Mouse (Mus musculus) hindbrain, embryonic 12.5 days (tissue): ENCODE data around the gene Ccnd1. TPM values are rescaled to one million over a fixed set of nuclear protein-coding genes. Genes with fewer than 3 reads are reported as not detected.

Experiments
- ATAC-seq: fragments of 200-750 bp; cut with Nextera tagmentation; 2 replicates; pipeline ENCODE4 v1.8.0; 2017; ENCODE audit warnings: moderate TSS enrichment; ENCODE audit not compliant: low FRiP score
- H3K27ac ChIP-seq: fragments of 300-500 bp; sonication (generic); 2 replicates; pipeline ENCODE4 v1.5.1; 2016; ENCODE audit warnings: mild to moderate bottlenecking
- H3K27me3 ChIP-seq: fragments of 300-500 bp; sonication (generic); 2 replicates; pipeline ENCODE4 v1.6.1; 2016; ENCODE audit warnings: mild to moderate bottlenecking
- H3K36me3 ChIP-seq: fragments of 300-500 bp; sonication (generic); 2 replicates; pipeline ENCODE4 v1.6.1; 2016; ENCODE audit warnings: mild to moderate bottlenecking
- H3K4me1 ChIP-seq: fragments of 300-500 bp; sonication (generic); 2 replicates; pipeline ENCODE4 v1.6.1; 2016
- H3K4me2 ChIP-seq: fragments of 300-500 bp; sonication (generic); replicated peaks from 2 replicates; pipeline ENCODE4 v1.6.1; 2016; ENCODE audit warnings: mild to moderate bottlenecking
- H3K4me3 ChIP-seq: fragments of 300-500 bp; sonication (generic); 2 replicates; pipeline ENCODE4 v1.5.1; 2016; ENCODE audit warnings: mild to moderate bottlenecking
- H3K9ac ChIP-seq: fragments of 300-500 bp; sonication (generic); 2 replicates; pipeline ENCODE4 v1.6.1; 2016; ENCODE audit warnings: mild to moderate bottlenecking, moderate library complexity
- H3K9me3 ChIP-seq: fragments of 300-500 bp; sonication (generic); replicated peaks from 2 replicates; pipeline ENCODE4 v1.6.1; 2016; ENCODE audit warnings: mild to moderate bottlenecking
- WGBS: fragments of 180-500 bp; shearing (Covaris S2); methylation state at CpG from one replicate; pipeline ENCODE4 v1.1.7; 2016; 5-methylcytosine and 5-hydroxymethylcytosine counted together
- polyA plus RNA-seq: library from polyadenylated mRNA; unstranded; fragments of >200 nt; fragmentation: Nextera tagmentation; extraction: Ambion mirVana; gene quantifications from 2 replicates; pipeline ENCODE4 v1.2.1, GENCODE M21; 2016

The Ccnd1 gene
- polyA plus RNA-seq, 1 experiment from 2014 or later, result 128 TPM

GRCm38 (mm10) chr7:144963911-144964310 is 24.2 kb upstream of the Ccnd1 start:
- Histone ChIP-seq H3K4me2 (no peak overlapping the region), H3K4me3 (no peak overlapping the region), H3K4me1 (no peaks in the 10 kb centered on the region), H3K36me3 (no peaks in the 10 kb centered on the region), H3K27me3 (no peaks in the 10 kb centered on the region), H3K9me3 (no peaks in the 10 kb centered on the region), H3K9ac (no peak overlapping the region), H3K27ac (no peak overlapping the region)
- ATAC-seq, result no peak
- 98% methylated on average over 1 of the region's 1 CpGs for WGBS

GRCm38 (mm10) chr7:144958509-144959395 is 19.0 kb upstream of the Ccnd1 start:
- ATAC-seq, result no peak
- H3K36me3 ChIP-seq, result no peaks in the 10 kb centered on the region
- H3K4me2 ChIP-seq, result no peak overlapping the region
- no peak overlapping the region for H3K27ac ChIP-seq
- no peaks in the 10 kb centered on the region for H3K27me3 ChIP-seq
- no peak overlapping the region for H3K9ac ChIP-seq
- H3K4me3 ChIP-seq, result no peak overlapping the region
- 56% methylated on average over 12 of the region's 12 CpGs for WGBS
- no peaks in the 10 kb centered on the region for H3K4me1 ChIP-seq
- H3K9me3 ChIP-seq, result no peaks in the 10 kb centered on the region

DNA sequence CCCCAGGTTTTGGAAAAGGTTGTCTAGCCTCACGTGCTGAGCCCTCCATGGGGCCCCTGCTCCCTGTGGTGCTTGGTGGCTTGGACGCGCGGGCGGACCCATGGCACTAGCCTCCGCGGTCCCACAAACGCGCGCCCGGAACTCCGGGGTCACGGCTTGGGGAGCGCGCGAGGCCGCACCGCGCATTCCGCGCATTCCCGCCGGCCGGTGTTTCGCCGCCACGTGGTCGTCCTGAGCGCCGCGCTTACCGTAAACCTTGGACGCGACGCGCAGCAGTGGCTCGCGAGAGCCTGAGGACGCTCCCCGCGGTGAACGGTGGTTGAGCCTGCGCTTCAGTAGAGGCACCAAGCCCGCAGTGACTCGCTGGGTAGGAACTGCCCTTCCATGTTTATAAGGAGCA is 3.5 kb upstream of the Ccnd1 start:
- peak overlapping the region; percentile 38 for H3K4me3 ChIP-seq
- H3K9me3 ChIP-seq, result no peaks in the 10 kb centered on the region
- peak; percentile 24 for ATAC-seq
- peaks cover 46% of the 10 kb centered on the region for H3K4me1 ChIP-seq
- no peaks in the 10 kb centered on the region for H3K36me3 ChIP-seq
- H3K9ac ChIP-seq, result peak overlapping the region; percentile 36; the same call in 1 of the 2 replicates
- H3K27me3 ChIP-seq, result peaks cover 45% of the 10 kb centered on the region
- peak overlapping the region; percentile 87 for H3K4me2 ChIP-seq
- H3K27ac ChIP-seq, result no peak overlapping the region
- WGBS, result 0% methylated on average over 45 of the region's 45 CpGs

DNA sequence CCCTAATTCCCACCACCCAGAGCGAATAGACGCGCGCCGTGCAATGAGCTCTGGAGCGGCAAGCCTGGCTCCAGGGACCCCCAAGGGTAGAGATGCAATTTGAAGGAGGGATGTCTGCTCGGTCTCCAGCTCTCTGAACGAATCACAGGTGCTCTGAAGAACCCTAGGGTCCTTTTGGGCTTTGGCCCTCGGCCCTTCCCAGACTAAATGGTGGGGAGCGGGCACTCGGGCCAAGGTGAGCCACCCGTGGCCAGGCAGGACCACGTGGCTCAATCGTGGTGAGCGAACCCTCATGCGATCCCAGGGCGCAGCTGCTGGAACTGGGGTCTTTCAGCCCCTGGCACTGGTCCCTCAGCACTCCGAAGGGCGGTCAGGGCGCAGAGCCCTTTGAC is 3.0 kb upstream of the Ccnd1 start:
- ATAC-seq, result no peak
- 0% methylated on average over 20 of the region's 20 CpGs for WGBS
- H3K4me1 ChIP-seq, result peaks cover 46% of the 10 kb centered on the region
- peak overlapping the region; percentile 38 for H3K4me3 ChIP-seq
- no peaks in the 10 kb centered on the region for H3K36me3 ChIP-seq
- H3K9ac ChIP-seq, result peak overlapping the region; percentile 49; the same call in 1 of the 2 replicates
- peak overlapping the region; percentile 87 for H3K4me2 ChIP-seq
- no peaks in the 10 kb centered on the region for H3K9me3 ChIP-seq
- peaks cover 45% of the 10 kb centered on the region for H3K27me3 ChIP-seq
- H3K27ac ChIP-seq, result 0 out of 2 replicates have a peak overlapping the region, but pooled peaks have one; percentile 58

DNA sequence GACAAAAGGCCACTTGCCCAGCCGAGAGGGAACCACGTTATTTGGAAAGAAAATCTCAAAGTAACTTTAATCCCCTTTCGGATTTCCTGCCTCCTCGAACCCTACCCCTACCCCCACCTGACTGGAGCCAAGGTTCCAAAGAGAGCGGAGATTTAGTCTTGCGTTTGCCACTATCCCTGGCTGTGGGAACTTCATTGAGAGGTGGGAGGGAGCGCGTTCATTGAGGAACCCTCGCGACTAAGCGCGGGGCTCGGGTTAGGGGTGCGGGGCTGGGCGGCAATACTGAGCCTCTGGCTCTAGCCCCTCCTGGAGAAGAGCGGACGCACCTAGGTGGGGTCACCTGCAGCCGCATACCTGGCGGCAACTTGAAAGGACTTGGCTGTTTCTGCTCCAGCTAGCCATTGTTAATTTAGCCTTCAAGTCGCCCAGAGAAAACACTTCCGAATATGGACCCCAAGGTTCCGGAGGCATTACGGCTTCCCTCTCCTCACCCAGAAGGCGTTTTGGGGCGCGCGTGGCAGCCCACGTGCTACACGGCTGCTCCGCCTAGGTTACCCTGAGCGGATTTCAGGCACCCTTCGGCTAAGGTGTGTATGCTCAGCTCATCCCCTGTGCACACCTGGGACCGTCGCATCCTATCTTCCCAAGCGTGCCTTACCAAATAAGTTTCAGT is 2.5 kb upstream of the Ccnd1 start:
- Histone ChIP-seq H3K4me2 (peak overlapping the region; percentile 87), H3K9ac (peak overlapping the region; percentile 49; the same call in 1 of the 2 replicates), H3K4me3 (peak overlapping the region; percentile 38), H3K27ac (peak overlapping the region; percentile 58; the same call in 1 of the 2 replicates), H3K27me3 (peaks cover 45% of the 10 kb centered on the region), H3K4me1 (peaks cover 48% of the 10 kb centered on the region), H3K36me3 (no peaks in the 10 kb centered on the region), H3K9me3 (no peaks in the 10 kb centered on the region)
- 1% methylated on average over 35 of the region's 35 CpGs for WGBS
- no peak for ATAC-seq

- peak overlapping the region; percentile 87 for H3K4me2 ChIP-seq
- peaks cover 55% of the 10 kb centered on the region for H3K4me1 ChIP-seq
- WGBS, result under 1% methylated on average over 39 of the region's 39 CpGs
- H3K9me3 ChIP-seq, result no peaks in the 10 kb centered on the region
- peak overlapping the region; percentile 38 for H3K4me3 ChIP-seq
- ATAC-seq, result peak; percentile 52
- peak overlapping the region; percentile 55 for H3K9ac ChIP-seq
- H3K27ac ChIP-seq, result peak overlapping the region; percentile 79
- 0 out of 2 replicates have a peak, but pooled peaks cover 5% of the 10 kb centered on the region for H3K36me3 ChIP-seq
- H3K27me3 ChIP-seq, result peaks cover 45% of the 10 kb centered on the region
Observed at GRCm38 (mm10) chr7:144941242-144941831, 1.6 kb upstream of the Ccnd1 start.

GRCm38 (mm10) chr7:144940585-144940984 is 860 bp upstream of the Ccnd1 start:
- Histone ChIP-seq H3K9me3 (no peaks in the 10 kb centered on the region), H3K4me1 (peaks cover 62% of the 10 kb centered on the region), H3K27ac (peak overlapping the region; percentile 67; the same call in 1 of the 2 replicates), H3K9ac (no peak overlapping the region; the same call in 1 of the 2 replicates), H3K4me2 (peak overlapping the region; percentile 87), H3K27me3 (peaks cover 45% of the 10 kb centered on the region), H3K36me3 (0 out of 2 replicates have a peak, but pooled peaks cover 11% of the 10 kb centered on the region), H3K4me3 (peak overlapping the region; percentile 56)
- 1% methylated on average over 11 of the region's 11 CpGs for WGBS
- no peak for ATAC-seq

DNA sequence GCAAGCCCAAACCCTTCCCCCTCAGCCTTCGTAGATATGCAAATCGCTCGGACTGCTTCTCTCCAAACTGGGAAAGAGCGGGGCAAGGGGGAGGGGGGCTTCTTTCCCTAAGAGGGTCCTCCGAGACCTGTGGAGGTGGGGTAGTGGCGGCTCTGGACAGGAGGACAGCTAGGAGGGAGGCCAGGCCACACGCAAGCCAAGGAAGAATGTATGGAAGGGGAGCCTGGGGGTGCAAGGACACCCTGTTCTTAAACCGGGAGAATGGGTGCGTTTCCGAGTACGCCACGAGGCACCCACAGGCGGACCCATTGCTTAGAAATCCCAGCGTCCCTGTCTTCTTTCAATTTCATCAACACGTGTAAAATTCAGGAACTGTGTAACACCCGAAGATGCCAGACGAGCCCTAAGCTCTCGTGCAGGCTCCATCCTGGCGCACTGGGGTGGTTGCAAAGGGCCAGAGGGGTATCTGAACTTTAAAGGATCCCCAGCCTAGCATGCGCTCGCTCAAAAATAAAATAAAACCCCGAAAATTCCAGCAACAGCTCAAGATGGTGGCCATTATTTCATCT is 362 bp upstream of the Ccnd1 start:
- H3K4me2 ChIP-seq, result peak overlapping the region; percentile 87
- H3K27me3 ChIP-seq, result peaks cover 44% of the 10 kb centered on the region
- no peaks in the 10 kb centered on the region for H3K9me3 ChIP-seq
- no peak overlapping the region for H3K9ac ChIP-seq
- H3K4me3 ChIP-seq, result peak overlapping the region; percentile 56
- 0% methylated on average over 22 of the region's 22 CpGs for WGBS
- peak; percentile 26; the same call in 1 of the 2 replicates for ATAC-seq
- peaks cover 65% of the 10 kb centered on the region for H3K4me1 ChIP-seq
- H3K27ac ChIP-seq, result peak overlapping the region; percentile 67
- 0 out of 2 replicates have a peak, but pooled peaks cover 16% of the 10 kb centered on the region for H3K36me3 ChIP-seq

GRCm38 (mm10) chr7:144938661-144939343 is 923 bp downstream of the Ccnd1 start:
- H3K4me1 ChIP-seq, result peaks cover 65% of the 10 kb centered on the region
- H3K4me2 ChIP-seq, result peak overlapping the region; percentile 87
- under 1% methylated on average over 32 of the region's 32 CpGs for WGBS
- peak overlapping the region; percentile 67 for H3K27ac ChIP-seq
- peaks cover 41% of the 10 kb centered on the region for H3K27me3 ChIP-seq
- H3K9ac ChIP-seq, result peak overlapping the region; percentile 78
- H3K36me3 ChIP-seq, result peaks cover 23% of the 10 kb centered on the region; the same call in 1 of the 2 replicates
- H3K4me3 ChIP-seq, result peak overlapping the region; percentile 56
- no peaks in the 10 kb centered on the region for H3K9me3 ChIP-seq
- no peak for ATAC-seq

DNA sequence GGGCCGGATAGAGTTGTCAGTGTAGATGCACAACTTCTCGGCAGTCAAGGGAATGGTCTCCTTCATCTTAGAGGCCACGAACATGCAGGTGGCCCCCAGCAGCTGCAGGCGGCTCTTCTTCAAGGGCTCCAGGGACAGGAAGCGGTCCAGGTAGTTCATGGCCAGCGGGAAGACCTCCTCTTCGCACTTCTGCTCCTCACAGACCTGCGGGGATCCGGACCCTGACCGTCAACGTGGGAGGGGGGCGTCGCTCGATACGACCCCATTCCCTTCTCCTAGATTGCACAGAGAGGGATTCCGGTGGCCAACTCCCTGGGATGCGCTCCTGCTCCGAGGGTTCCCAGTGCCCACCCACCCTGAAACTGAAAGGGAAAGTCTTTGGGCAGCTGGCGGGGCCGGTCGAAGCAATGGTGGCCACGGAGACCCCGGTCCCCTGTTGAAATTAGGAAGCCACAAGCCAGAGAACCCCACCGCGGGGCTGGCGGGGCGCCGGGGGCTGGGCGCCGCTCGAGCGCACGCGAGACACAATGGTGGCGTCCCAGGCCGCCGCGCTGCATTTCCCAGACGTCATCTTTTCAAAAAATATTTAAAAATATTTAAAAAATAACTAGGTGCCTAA is 1.7 kb downstream of the Ccnd1 start:
- peak overlapping the region; percentile 87 for H3K4me2 ChIP-seq
- peak; percentile 4; the same call in 1 of the 2 replicates for ATAC-seq
- H3K27ac ChIP-seq, result peak overlapping the region; percentile 52
- peaks cover 63% of the 10 kb centered on the region for H3K4me1 ChIP-seq
- H3K27me3 ChIP-seq, result peaks cover 39% of the 10 kb centered on the region
- peak overlapping the region; percentile 78 for H3K9ac ChIP-seq
- under 1% methylated on average over 39 of the region's 39 CpGs for WGBS
- H3K36me3 ChIP-seq, result peaks cover 31% of the 10 kb centered on the region; the same call in 1 of the 2 replicates
- H3K4me3 ChIP-seq, result peak overlapping the region; percentile 56
- H3K9me3 ChIP-seq, result no peaks in the 10 kb centered on the region

DNA sequence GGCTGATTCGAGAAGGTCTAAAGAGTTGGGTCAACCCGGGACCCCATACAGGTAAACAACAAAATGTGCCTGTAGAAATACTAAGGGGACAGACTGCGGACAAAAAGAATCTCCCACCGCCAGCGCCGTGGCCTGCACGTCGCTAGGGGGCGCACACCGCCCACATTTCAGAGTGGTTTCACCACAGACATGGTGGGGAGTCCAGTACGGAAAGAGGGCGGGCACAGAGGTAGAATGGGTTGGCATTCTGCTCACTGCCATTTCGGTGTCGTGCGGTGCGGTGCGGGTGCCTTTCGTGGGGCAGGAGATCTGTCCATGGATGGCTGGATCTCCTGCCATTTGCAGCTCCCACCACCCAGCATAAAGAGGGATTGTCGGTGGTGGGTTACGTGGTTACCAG is 2.2 kb downstream of the Ccnd1 start:
- peak; percentile 30 for ATAC-seq
- H3K27ac ChIP-seq, result no peak overlapping the region; the same call in 1 of the 2 replicates

More for the DNA sequence above, 2.2 kb downstream of the Ccnd1 start:
- WGBS, result 3% methylated on average over 20 of the region's 20 CpGs
- H3K4me2 ChIP-seq, result peak overlapping the region; percentile 87
- peak overlapping the region; percentile 56 for H3K4me3 ChIP-seq
- H3K9me3 ChIP-seq, result no peaks in the 10 kb centered on the region
- peak overlapping the region; percentile 78 for H3K9ac ChIP-seq
- H3K36me3 ChIP-seq, result peaks cover 35% of the 10 kb centered on the region; the same call in 1 of the 2 replicates
- peaks cover 34% of the 10 kb centered on the region for H3K27me3 ChIP-seq
- H3K4me1 ChIP-seq, result peaks cover 58% of the 10 kb centered on the region
